Mouse (Mus musculus) large intestine, adult 2 months (tissue): ENCODE data around the gene Rab26. TPM values are rescaled to one million over a fixed set of nuclear protein-coding genes. Genes with fewer than 3 reads are reported as not detected.

Experiments used
- DNase-seq: peaks from one replicate; pipeline ENCODE4 v3.0.0-alpha.2; 2012; ENCODE audit warnings: low read depth, low spot score
- WGBS: fragments of 180-500 bp; shearing (Covaris S2); methylation state at CpG from one replicate; pipeline ENCODE4 v1.1.7; 2018; 5-methylcytosine and 5-hydroxymethylcytosine counted together
- polyA plus RNA-seq: library from polyadenylated mRNA; depleted of rRNA; stranded (reverse); fragments of >200 nt; gene quantifications from 2 replicates; pipeline ENCODE4 v1.2.3, GENCODE M21; 2012; rRNA removed

Gene Rab26
- polyA plus RNA-seq, 1 experiment, result 0.52 TPM

- WGBS, result 94% methylated on average over 3 of the region's 3 CpGs
- DNase-seq, result no peak
These were observed 50.5 kb downstream of the Rab26 start for GRCm38 (mm10) chr17:24483495-24483894.

GRCm38 (mm10) chr17:24481027-24481815 is 52.8 kb downstream of the Rab26 start:
- WGBS, result 85% methylated on average over 20 of the region's 20 CpGs
- DNase-seq, result no peak

GRCm38 (mm10) chr17:24480201-24480826 is 53.7 kb downstream of the Rab26 start:
- no peak for DNase-seq
- WGBS, result 59% methylated on average over 3 of the region's 3 CpGs

GRCm38 (mm10) chr17:24479431-24479830 is 54.6 kb downstream of the Rab26 start:
- 11% methylated on average over 1 of the region's 1 CpGs for WGBS
- no peak for DNase-seq

GRCm38 (mm10) chr17:24478663-24479380 is 55.2 kb downstream of the Rab26 start, which contains the start of gene Mlst8:
Mlst8 (minus strand) TSS chr17:24479078.
- peak; percentile 78 for DNase-seq

GRCm38 (mm10) chr17:24477985-24478600 is 55.9 kb downstream of the Rab26 start:
- WGBS, result 17% methylated on average over 11 of the region's 11 CpGs
- no peak for DNase-seq

More at GRCm38 (mm10) chr17:24478663-24479380, 55.2 kb downstream of the Rab26 start, which contains the start of gene Mlst8:
- under 1% methylated on average over 48 of the region's 48 CpGs for WGBS

Other genes with a start within 250 kb of the Rab26 start
- 0.01 TPM in 1 of 2 replicates, not detected in the other for gene Abca17, start 183.1 kb downstream of the Rab26 start, polyA plus RNA-seq
- 23.2 and 29.1 TPM in 2 replicates for gene Abca3, start 182.3 kb downstream of the Rab26 start, polyA plus RNA-seq
- gene Rnps1, start 119.6 kb downstream of the Rab26 start, polyA plus RNA-seq, result 139 and 141 TPM in 2 replicates
- 87.3 and 119 TPM in 2 replicates for gene Eci1, start 107.6 kb downstream of the Rab26 start, polyA plus RNA-seq
- 5.2 and 6.6 TPM in 2 replicates for gene Dnase1l2, start 91.1 kb downstream of the Rab26 start, polyA plus RNA-seq
- 50.4 and 59.4 TPM in 2 replicates for gene E4f1, start 63.9 kb downstream of the Rab26 start, polyA plus RNA-seq
- gene Pgp, start 63.8 kb downstream of the Rab26 start, polyA plus RNA-seq, result 82.9 and 90.7 TPM in 2 replicates
- 2.6 and 2.8 TPM in 2 replicates for gene Bricd5, start 60.3 kb downstream of the Rab26 start, polyA plus RNA-seq
- 43.0 and 54.9 TPM in 2 replicates for gene Mlst8, start 55.1 kb downstream of the Rab26 start, polyA plus RNA-seq
- 0.26 and 0.59 TPM in 2 replicates for gene Caskin1, start 45.6 kb downstream of the Rab26 start, polyA plus RNA-seq
- 119 and 178 TPM in 2 replicates for gene Traf7, start 6.3 kb downstream of the Rab26 start, polyA plus RNA-seq
- 25.5 and 35.8 TPM in 2 replicates for gene Pkd1, start 15.6 kb upstream of the Rab26 start, polyA plus RNA-seq
- gene Tsc2, start 98.4 kb upstream of the Rab26 start, polyA plus RNA-seq, result 84.7 and 109 TPM in 2 replicates
- gene Nthl1, start 98.5 kb upstream of the Rab26 start, polyA plus RNA-seq, result 7.3 and 7.5 TPM in 2 replicates
- 30.0 and 37.4 TPM in 2 replicates for gene Slc9a3r2, start 116.1 kb upstream of the Rab26 start, polyA plus RNA-seq
- not detected in 2 replicates for gene Npw, start 124.2 kb upstream of the Rab26 start, polyA plus RNA-seq
- 52.1 and 78.3 TPM in 2 replicates for gene Zfp598, start 135.5 kb upstream of the Rab26 start, polyA plus RNA-seq
- 1.8 and 2.7 TPM in 2 replicates for gene Syngr3, start 155.7 kb upstream of the Rab26 start, polyA plus RNA-seq
- 22.8 and 22.9 TPM in 2 replicates for gene Gfer, start 161.9 kb upstream of the Rab26 start, polyA plus RNA-seq
- 181 and 212 TPM in 2 replicates for gene Noxo1, start 162.0 kb upstream of the Rab26 start, polyA plus RNA-seq
- gene Tbl3, start 173.4 kb upstream of the Rab26 start, polyA plus RNA-seq, result 46.1 and 51.7 TPM in 2 replicates
- gene Rnf151, start 183.9 kb upstream of the Rab26 start, polyA plus RNA-seq, result 0.12 and 0.35 TPM in 2 replicates
- gene Rps2, start 183.9 kb upstream of the Rab26 start, polyA plus RNA-seq, result 3,715 and 4,974 TPM in 2 replicates
- 371 and 397 TPM in 2 replicates for gene Ndufb10, start 190.3 kb upstream of the Rab26 start, polyA plus RNA-seq
- 0.10 and 0.22 TPM in 2 replicates for gene Rpl3l, start 193.6 kb upstream of the Rab26 start, polyA plus RNA-seq
- 96.0 and 103 TPM in 2 replicates for gene Msrb1, start 202.4 kb upstream of the Rab26 start, polyA plus RNA-seq
- gene Hs3st6, start 218.8 kb upstream of the Rab26 start, polyA plus RNA-seq, result 0.98 and 1.7 TPM in 2 replicates